Mouse (Mus musculus) 3T3-L1 (cell line): ENCODE measurements around the gene Ptpn11.
"Not testable (repeated sequence)": the region's sequence is repeated elsewhere in the genome, so short reads cannot be mapped to it uniquely, and the experiment has no call there.

Experiments used
- DNase-seq: peaks from one replicate; pipeline ENCODE4 v3.0.0-alpha.2; 2015; ENCODE audit warnings: low read depth, low spot score

The Ptpn11 gene

GRCm38 (mm10) chr5:121190836-121191583 is at the start of gene Ptpn11:
Gene Ptpn11 (minus strand): TSS chr5:121191397.
- DNase-seq, result peak; percentile 83

DNA sequence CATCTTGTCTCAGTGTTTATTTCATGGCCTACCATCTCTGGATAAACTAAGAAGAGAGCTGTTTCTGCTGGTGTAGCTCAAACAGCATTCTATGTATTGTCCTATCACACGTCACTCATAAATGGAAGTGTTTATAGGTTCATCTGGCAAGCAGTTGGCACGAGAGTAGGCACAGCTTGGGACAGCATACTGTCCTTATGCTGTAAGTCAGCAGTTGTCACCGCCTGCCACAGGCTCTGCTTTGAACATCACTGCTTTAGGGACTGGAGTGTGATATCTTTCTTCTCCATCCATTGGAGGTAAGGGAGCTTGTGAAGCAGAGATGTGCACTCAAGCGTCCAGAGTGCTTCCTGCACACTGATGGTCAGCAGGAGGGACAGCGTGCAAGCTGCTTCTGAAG is 48.6 kb upstream of the Ptpn11 start:
- DNase-seq, result no peak

DNA sequence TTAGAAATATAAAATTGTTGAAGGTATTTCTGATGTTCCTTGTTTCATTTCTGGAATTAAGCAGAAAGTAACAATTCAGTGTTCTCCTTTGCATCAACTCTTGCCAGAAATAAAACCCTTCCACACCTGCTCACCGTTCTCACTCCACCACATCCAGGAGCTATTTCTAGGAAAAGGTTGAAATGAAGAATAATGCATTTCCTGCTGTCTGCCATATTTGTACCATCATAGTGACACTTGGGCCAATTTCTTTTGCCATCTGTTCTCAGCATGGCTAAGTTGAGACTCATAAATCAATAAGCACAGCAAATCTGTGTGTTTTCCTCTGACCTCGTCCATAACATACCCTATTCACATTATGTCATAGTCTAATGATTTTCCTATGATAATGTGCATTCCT is 47.0 kb upstream of the Ptpn11 start:
- DNase-seq, result no peak

DNA sequence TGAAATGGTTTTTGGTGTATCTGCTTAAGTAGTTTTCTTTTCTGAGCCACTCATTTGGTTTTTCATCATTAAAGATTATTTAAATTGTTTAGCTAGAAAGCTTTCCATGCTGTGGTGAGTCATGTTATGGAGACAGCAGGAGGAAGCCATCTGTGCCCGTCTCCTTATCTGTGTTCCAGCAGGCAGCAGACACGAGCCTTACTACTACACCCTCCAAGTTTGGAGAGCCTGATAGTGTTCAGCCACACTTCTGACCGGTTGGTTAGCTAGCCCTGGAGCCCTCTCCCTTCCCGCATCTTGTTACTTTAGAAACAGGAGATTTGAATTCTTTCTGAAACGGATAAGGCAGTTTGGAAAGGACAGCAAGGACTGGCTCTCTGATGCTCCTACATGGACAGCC is 45.0 kb upstream of the Ptpn11 start:
- DNase-seq, result no peak

DNA sequence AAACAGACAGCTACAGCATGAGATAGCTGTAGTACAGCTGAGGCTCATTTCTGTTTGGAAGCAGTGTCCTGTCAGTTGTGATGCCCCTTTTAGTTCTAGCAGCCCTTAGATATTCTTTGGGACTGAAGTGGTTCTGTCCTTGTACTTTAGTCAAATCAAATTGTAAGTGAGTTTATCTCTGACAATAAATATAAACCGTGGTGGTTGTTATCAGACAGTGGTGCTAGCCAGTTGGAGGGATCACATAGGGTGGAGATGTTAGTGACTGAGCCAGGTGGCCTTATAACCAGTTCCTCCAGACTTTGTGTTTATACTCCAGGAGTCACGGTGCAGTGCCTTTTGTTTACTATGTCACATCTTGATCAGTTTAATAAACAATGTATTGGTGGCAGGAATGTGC is 42.5 kb upstream of the Ptpn11 start:
- DNase-seq, result no peak

DNA sequence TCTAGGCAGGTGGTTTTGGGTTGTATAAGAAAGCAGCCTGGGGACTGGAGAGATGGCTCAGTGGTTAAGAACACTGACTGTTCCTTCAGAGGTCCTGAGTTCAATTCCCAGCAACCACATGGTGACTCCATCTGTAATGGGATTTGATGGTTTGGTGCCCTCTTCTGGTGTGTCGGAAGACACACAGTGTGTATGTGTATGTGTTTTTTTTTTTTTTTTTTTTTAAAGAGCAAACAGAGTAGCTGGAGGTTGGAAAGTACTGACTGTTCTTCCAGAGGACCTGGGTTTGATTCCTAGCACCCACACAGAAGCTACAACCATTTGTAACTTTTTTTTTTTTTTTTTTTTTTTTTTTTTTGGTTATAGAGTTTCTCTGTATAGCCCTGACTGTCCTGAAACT is 41.6 kb upstream of the Ptpn11 start:
- no peak for DNase-seq

- no peak for DNase-seq
Observed at GRCm38 (mm10) chr5:121230811-121231210, 39.6 kb upstream of the Ptpn11 start.

GRCm38 (mm10) chr5:121229182-121229581 is 38.0 kb upstream of the Ptpn11 start:
- DNase-seq, result no peak

GRCm38 (mm10) chr5:121227330-121227729 is 36.1 kb upstream of the Ptpn11 start:
- DNase-seq, result not testable (repeated sequence)

DNA sequence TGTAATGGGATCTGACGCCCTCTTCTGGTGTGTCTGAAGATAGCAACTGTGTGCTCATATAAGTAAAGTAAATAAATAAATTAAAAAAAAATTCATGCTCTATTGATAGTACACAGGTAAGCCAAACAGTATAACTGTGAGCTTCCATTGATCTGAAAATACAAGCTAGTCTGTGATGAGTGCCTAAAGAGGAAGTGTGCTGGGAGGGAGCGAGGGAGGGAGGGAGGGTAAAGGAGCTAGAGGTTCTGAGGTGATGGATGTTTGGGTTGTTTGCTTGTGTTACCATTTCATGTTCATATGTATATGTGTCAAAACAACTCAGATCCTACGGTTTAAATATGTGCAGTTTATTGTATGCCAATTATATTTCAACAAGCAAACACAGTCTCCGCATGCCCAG is 35.6 kb upstream of the Ptpn11 start:
- no peak for DNase-seq

DNA sequence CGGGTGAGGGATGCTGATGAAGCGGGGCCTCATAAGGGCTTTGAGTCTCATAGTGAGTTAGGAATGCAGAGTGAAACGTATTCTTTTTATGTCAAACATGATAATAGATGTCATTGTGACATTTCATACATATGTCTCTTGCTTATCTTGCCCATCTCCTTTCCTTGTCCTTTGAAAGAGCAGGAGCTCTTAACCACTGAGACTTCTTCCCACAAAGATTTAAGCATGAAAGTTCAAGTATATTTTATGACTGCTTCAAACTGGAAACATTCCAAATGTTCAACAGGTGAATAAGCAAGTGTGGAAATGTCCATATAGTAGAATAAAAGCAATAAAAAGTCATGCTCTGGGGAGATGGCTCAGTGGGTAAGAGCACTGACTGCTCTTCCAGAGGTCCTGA is 35.2 kb upstream of the Ptpn11 start:
- DNase-seq, result no peak

DNA sequence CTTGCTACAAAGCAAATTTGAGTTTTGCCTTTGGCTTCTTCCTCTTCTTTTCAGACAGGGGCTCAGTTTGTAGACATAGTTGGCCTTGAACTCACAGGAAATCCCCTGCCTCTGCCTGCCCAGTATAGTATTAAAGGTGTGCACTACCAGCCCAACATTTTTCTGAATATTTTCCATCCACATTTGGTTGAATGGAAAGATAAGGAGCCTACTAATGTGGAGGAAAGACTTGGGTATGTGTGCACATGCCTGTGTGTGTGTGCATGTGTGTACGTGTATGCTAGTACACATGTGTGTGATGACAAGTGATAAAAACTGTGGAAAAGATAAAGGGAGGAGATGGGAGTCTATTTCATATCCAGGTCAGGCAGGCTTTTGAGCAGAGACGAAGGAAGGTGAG is 34.7 kb upstream of the Ptpn11 start:
- no peak for DNase-seq

DNA sequence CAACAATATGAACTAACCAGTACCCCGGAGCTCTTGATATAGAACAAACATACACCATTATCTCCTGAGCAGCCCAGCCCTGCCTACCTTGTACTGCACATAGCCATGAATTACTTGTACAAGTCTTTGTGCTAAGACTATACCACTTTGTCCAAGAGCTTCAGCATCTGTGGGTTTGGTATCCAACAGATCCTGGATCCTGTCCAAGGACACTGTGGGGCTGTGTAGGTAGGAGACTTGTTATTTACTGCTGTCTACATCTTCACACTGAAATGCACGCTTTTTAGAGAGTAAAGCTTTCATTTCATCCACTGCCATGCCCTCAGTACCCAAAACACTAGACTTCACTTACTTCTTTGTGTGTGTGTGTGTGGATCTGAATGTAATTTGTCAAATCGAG is 33.7 kb upstream of the Ptpn11 start:
- DNase-seq, result no peak

- DNase-seq, result not testable (repeated sequence)
Observed at GRCm38 (mm10) chr5:121224020-121224419, 32.8 kb upstream of the Ptpn11 start.

DNA sequence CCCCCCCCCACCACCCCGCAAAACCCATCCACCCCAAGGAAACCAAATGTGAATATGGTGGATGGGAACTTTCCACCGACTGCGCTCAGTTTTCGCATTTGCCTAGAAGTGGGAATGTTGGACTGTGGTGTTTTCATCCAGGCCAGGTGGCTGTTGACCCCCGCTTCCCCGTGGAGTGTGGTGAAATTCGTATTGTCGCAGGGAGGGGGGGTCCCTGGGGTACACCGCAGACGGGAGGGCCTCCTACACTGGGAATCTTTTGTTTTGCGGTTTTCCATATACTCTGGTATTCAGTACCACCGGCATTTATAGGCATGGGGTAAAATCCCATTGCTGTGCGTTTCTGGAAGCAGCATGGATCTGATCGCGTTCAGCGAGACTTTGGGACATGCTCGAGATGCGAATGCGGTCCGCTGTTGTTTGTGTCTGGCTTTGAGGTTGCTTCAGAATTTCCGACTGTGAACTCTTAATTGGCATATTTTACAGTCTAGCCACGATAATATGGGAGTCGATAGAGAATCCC is 30.2 kb upstream of the Ptpn11 start:
- no peak for DNase-seq

DNA sequence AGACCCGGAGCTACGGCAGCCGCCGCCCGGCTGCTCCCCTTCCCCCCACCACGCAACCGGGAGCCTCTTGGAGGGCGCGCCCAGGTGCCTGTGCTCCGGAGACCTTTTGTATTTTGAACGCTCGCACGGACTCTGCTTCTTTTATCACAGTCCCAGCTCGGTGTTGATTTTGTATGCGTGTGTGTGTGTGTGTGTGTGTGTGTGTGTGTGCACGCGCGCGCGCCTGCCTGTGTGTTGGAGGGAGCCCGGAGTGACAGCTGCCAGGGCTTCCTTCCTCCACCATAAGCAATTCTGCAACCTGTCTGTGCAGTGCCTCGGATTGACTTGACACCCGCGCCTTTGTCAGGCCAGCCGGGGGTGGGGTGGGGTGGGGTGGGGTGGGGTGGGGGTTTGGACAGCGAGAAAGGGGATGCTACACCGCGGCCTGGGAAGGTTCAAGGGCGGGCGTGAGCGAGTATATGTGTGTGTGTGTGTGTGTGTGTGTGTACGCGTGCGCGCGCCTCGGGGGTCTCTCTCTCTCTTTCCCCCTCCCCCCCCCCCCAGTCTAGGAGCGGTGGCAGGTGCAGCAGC is 29.6 kb upstream of the Ptpn11 start:
- peak; percentile 29 for DNase-seq

DNA sequence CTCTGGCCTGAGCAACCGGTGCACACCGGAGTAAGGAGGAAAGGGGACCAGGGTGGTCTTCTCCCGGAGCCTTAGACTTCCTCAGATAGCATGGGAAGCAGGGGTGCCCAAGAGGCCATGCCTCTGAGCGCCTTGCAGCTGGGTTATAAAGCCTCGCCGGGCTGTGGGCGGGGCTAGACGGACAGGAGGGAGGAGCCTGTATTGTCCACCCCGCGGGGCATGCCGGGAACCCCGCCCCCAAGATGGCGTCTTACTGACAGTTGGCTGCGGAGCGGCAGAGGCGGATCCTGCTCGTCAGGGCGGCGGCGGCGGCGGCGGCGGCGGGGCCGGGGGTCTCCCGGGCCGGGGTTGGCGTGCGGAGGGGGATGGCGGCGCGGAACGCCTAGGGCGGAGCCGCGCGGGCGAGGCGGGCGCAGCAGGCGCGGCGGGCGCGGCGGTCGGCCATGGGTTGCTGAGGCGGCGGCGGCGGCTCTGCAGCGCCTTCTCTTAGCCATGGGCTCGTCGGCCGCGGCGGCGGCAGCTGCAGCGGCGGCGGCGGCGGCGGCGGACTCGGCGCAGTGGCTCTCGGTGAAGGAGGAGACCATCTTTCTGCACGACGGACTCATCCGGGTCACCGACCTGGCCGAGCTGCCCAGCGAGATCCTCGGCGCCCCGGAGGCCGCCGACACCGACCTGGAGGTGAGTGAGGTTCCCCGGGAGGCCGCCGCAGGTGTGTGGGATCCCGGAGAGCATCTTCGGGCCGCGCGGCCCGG is 29.0 kb upstream of the Ptpn11 start, which contains the start of gene Hectd4:
TSS of gene Hectd4 (plus strand) at position 240 of the 752 bp plus-strand sequence.
- peak; percentile 97 for DNase-seq

GRCm38 (mm10) chr5:121219190-121219589 is 28.0 kb upstream of the Ptpn11 start:
- DNase-seq, result peak; percentile 35

GRCm38 (mm10) chr5:121217313-121217634 is 26.1 kb upstream of the Ptpn11 start:
- DNase-seq, result no peak

DNA sequence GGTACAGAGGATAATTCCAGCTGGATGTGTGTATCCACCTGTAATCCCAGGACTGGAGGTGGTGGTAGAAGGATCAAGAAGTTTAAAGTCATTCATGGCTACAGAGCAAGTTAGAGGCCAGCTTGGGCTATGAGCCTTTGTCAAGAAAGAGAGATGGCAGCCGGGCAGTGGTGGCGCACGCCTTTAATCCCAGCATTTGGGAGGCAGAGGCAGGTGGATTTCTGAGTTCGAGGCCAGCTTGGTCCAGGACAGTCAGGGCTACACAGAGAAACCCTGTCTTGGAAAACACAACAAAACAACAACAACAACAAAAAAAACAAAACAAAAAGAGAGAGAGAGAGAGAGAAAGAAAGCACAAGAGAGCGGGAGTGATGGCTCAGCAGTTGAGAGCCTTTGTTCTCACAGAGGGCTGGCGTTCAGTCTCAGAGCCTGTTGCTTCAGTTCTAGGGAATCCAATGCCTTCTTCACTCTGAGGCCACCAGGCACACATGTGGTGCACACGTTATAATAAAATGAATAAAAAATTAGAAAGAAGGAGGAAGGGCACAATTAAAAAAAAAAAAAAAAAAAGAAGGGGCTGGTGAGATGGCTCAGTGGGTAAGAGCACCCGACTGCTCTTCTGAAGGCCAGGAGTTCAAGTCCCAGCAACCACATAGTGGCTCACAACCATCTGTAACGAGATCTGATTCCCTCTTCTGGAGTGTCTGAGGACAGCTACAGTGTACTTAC is 25.6 kb upstream of the Ptpn11 start:
- DNase-seq, result not testable (repeated sequence)

- no peak for DNase-seq
Observed at GRCm38 (mm10) chr5:121216126-121216446, 24.9 kb upstream of the Ptpn11 start.
